Mouse (Mus musculus) 3134 (cell line): ENCODE results near the gene Tns4.

Source experiments
- DNase-seq: peaks from one replicate; pipeline ENCODE4 v3.0.0-alpha.2; 2011; ENCODE audit warnings: low spot score; ENCODE audit not compliant: insufficient read length; ENCODE audit errors: extremely low read depth

Gene Tns4

GRCm38 (mm10) chr11:99055571-99056452, 33.3 kb downstream of the Tns4 start:
- no peak for DNase-seq

- no peak for DNase-seq
Measured at GRCm38 (mm10) chr11:99055143-99055542, 34.0 kb downstream of the Tns4 start.

GRCm38 (mm10) chr11:99047643-99048042, 41.5 kb downstream of the Tns4 start:
- DNase-seq: peak; percentile 65

GRCm38 (mm10) chr11:99047120-99047519, 42.0 kb downstream of the Tns4 start:
- peak; percentile 79 for DNase-seq

- no peak for DNase-seq
Measured at GRCm38 (mm10) chr11:99045159-99045889, 43.8 kb downstream of the Tns4 start.

GRCm38 (mm10) chr11:99044306-99044705, 44.8 kb downstream of the Tns4 start:
- no peak for DNase-seq

GRCm38 (mm10) chr11:99043632-99044031, 45.5 kb downstream of the Tns4 start:
- no peak for DNase-seq

- DNase-seq: peak; percentile 56
Measured at GRCm38 (mm10) chr11:99042834-99043431, 46.2 kb downstream of the Tns4 start.

- DNase-seq: peak; percentile 29
Measured at GRCm38 (mm10) chr11:99041841-99042780, 47.0 kb downstream of the Tns4 start.

- DNase-seq: peak; percentile 81
Measured at GRCm38 (mm10) chr11:99041051-99041729, 47.9 kb downstream of the Tns4 start, which contains the start of gene Igfbp4. TSS of gene Igfbp4 (plus strand) at chr11:99041244.

GRCm38 (mm10) chr11:99040346-99040974, 48.6 kb downstream of the Tns4 start:
- no peak for DNase-seq

- peak; percentile 75 for DNase-seq
Measured at GRCm38 (mm10) chr11:99039782-99040181, 49.3 kb downstream of the Tns4 start.

GRCm38 (mm10) chr11:99036254-99036653, 52.9 kb downstream of the Tns4 start:
- DNase-seq: no peak

- no peak for DNase-seq
Measured at GRCm38 (mm10) chr11:99035350-99035749, 53.8 kb downstream of the Tns4 start.

- DNase-seq: no peak
Measured at GRCm38 (mm10) chr11:99026899-99027440, 62.1 kb downstream of the Tns4 start.

- no peak for DNase-seq
Measured at GRCm38 (mm10) chr11:99025878-99026277, 63.2 kb downstream of the Tns4 start.

GRCm38 (mm10) chr11:99024468-99025134, 64.5 kb downstream of the Tns4 start:
- no peak for DNase-seq
